Mouse (Mus musculus): Measurements from ENCODE around the gene 1810062G17Rik. TPM values are rescaled to one million over a fixed set of nuclear protein-coding genes. Genes with fewer than 3 reads are reported as not detected.

1810062G17Rik gene
- total RNA-seq, 2 experiments from 2014 or later: 0.40 TPM; not detected in 1

DNA sequence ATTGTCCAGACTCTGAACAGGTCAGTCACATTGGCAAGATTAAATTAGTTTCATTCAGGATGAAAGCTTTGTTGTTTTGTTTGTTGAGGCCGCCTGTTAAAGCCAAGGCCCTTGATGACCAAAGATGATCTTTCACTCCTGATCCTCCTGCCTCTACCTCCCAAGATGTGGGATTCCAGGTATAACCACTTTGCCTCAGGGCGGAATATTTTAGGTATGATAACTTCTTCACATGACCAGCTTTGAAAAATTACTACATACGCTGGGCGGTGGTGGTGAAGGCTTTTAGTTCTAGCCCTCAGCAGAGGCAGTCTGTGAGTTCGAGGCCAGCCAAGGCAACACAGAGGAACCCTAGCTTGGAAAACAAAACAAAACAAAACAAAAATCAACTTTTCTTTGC, 1.3 kb upstream of the 1810062G17Rik start:
- intact Hi-C loops (cut with DNase I): no loop called here
- DNase-seq (ENCODE audit: low spot score in 2 of 2): no peak

DNA sequence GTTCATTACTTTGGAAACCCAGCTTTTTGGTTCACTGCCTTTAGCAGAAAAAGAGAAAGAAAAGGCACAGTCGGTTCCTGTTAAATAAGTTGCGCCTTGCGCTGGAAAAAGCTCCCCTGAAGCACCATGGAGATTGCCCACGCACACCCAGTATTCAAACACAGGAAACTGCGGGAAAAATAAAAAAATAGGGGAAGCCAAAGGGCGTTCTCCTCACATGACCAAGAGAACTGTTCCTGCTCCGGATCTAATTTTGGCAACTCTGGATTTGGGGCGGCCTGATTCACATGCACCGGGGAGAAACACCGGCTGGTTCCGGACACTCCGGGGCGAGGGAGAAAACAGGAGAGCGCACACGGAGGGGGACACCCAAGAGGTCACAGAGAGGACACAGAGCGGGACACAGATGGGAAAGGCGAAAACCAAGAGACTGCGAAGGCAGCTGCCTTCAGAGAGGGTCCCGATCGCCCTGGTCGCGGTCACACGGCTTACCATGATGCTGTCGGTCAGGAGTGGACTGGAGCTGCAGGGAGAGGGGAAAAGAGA, 726 bp upstream of the 1810062G17Rik start:
- intact Hi-C loops (cut with DNase I): no loop called here
- DNase-seq (ENCODE audit: low spot score in 2 of 2): peak; percentile 53 to 62

DNA sequence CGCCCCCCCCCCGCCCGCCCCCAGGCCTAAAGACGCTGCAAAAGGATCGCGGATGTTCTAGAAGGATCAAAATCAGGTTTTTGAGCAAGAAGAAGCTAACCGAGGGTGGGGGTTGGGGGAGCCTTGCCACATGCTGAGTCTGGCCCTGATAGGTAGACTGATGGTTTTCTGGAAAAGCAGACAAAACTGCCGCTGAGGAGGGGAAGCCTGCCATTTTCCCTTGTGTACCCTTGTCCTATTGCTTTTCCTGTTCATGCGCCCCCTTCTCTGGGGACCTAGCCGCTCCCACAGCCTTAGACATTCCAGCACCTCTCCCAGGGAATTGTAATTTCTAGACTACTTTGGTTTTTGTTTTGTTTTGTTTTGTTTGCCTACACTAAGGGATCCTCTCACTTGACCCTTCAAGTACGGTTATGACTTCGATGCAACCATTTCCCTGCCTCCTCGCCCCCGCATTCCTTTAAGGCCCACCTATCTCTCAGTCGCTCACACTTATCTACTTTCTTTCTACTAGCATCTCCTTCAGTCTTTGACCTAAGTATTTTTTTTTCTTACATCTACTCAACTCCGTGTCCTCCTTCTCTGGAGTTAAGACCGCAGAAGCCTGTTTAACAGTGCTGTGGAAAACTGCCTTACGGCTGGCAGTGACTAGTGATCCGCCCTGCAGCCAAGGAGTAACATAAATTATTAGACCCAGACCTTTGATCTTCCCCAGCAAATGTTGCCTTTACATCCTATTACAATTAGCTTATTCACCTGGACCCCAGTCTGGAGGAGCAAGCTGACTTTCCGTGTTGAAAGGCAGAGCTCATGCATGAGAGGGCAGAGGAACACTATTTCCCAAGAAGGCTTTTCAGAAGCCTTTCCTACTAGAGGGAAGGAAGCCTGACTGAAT, 771 bp downstream of the 1810062G17Rik start:
- intact Hi-C loops (cut with DNase I): no loop called here

DNA sequence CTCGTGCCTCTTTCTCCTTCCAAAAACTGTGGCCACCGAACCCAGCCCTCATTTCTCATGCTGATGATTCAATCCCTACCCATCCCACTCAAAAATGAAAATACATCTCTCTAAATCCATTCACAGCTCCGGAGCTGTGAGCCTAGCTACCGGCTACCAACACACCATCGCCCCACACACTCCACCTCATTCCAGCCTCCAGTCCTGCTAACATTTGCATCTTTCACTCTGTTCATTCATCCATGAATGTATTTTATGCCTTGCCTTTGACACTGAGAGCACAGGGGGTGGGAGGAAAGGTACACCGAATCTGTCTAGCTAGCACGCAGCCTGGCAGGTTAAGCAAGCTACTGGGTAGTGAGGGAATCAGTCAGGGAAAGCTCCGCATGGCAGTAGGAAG, 3.0 kb downstream of the 1810062G17Rik start:
- intact Hi-C loops (cut with DNase I): no loop called here
- DNase-seq (ENCODE audit: low spot score in 2 of 2): peak in 1 of 2 experiments; percentile 30

More for the DNA sequence above, 771 bp downstream of the 1810062G17Rik start:
- DNase-seq (ENCODE audit: low spot score in 2 of 2): no peak

DNA sequence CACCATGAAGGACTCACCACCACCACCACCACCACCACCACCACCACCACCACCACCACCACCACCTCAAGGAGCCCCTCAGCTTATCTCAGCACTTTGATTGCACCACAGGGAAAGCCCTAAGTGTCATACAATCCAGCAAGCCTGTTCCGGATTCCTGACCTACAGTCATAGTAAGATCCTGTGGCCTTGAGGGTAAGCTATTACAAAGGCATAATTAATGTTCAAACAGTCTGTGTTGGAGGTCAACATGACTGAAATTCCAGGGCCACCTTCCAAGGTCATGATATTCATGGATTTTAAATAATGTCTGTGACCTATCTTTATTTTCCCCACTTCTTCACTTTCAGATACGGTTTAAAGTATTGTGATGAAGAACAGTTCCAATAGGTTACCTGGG, 4.7 kb downstream of the 1810062G17Rik start:
- intact Hi-C loops (cut with DNase I): no loop called here
- no peak for DNase-seq (ENCODE audit: low spot score in 2 of 2)

DNA sequence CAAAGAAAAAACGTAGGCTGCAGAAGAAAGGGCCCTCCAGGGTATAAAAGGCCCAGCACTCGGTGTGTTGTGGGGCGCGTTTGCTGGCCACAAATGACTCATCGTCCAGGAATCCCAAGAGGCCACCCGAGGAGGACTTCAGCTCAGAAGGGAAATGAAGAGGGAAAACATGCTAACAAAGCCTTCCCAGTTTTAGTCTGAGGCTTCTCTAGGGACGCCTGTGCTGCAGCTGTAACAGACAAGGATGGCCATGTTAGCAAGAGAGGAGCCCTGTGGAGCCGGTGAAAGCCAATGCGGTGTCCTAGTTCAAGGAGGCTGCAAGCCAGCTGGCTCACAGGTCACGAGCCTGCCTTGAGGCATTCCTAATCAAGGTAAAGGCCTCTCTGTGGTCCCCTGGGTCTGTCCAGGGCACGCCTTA, 6.0 kb downstream of the 1810062G17Rik start:
- peak in 1 of 2 experiments; percentile 25 for DNase-seq (ENCODE audit: low spot score in 2 of 2)
- intact Hi-C loops (cut with DNase I): no loop called here

DNA sequence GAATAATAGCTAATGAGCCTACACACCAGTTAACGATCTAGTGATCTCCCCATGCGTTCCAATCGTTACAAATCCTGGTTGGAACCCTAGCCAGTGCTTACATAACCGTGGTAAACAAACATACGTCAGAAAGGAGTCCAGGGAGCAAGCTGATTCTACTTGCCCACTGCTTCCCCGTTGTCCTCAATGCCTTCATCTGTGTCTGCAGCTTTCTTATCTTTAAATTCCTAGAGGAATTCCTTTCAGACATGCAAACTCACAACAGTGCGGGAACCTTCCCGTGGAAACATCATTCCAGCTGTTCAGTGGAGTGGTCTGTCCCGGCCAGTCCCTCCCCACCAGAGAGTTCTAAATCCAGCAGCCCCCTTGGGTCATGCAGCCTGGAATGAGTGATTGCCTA, 7.2 kb downstream of the 1810062G17Rik start:
- no peak for DNase-seq (ENCODE audit: low spot score in 2 of 2)
- intact Hi-C loops (cut with DNase I): no loop called here

DNA sequence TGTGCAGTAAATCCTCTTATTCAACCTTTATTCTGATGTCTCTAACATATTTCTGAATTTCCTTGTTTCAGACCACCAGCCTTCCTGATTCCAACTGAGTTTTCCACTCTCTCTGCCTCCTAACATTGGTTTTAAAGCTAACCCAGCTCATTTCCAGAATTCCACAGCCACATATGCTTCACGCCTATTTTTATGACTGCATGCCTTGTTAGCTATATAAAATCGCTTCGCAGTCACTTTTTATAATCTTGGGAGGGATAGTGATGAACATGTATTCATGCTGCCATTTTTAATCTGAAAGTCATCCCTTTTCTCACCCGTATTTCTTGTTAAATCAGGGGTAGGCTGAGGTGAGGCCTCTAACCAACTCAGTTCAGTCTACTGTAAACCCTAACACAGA, 8.6 kb downstream of the 1810062G17Rik start:
- DNase-seq (ENCODE audit: low spot score in 2 of 2): no peak

DNA sequence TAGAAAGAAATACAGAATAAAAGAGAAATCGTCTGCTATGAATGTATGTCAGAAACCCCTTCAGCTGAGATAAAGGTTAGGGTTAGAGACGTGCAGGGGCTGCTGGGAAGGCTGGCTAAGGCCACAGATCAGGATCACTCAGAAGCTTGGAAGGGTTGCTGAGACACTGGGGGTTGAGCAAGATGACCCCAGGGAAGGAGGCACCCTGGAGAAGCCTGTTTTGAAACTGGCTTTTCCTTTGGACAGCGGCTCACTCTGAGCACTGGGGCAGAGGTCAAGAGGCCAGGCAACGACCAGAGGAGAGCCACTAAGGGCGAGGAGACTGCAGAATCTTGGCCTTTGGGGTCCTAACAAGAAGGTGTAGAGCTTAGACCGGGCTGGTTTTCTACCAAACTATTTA, 10.4 kb downstream of the 1810062G17Rik start:
- intact Hi-C loops (cut with DNase I): no loop called here
- no peak for DNase-seq (ENCODE audit: low spot score in 2 of 2)

More for the DNA sequence above, 8.6 kb downstream of the 1810062G17Rik start:
- intact Hi-C loops (cut with DNase I): no loop called here

DNA sequence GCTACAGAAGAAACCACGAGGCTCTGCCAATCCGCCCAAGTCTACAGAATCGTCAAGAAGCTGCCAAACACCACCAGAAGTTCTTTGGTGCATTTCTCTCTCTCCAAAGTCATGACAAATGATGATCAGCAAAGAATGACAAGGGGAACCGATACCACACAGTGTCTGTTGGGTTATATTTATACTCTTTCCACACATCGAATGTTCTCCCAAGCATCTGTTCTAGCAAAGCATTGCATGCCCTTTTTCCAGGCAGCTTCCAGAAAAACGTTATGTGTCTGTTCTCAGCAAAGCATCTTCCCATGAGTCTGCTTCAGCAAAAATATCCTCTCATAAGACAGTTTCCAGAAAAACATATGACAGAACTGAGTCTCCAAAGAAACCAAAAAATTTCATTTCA, 11.1 kb downstream of the 1810062G17Rik start:
- intact Hi-C loops (cut with DNase I): no loop called here

DNA sequence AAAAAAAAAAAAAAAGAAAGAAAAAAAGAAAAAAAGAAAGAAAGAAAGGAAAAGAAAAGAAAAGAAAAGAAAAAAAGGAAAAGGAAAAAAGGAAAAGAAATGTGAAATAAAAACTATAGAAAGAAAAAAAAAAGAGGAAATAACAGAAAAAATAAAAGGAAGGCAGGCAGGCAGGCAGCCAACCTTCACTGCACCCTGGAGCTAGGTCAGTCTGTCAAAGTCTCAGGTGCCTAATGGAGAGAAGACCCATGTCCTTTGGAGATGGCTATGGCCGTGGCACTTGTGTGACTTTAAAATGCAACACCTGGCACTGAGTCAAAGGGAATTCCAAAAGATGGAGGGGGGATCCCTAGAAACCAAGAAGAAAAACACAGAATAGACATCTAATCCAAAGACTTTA, 12.6 kb downstream of the 1810062G17Rik start:
- intact Hi-C loops (cut with DNase I): no loop called here
- DNase-seq (ENCODE audit: low spot score in 2 of 2): no peak

More for the DNA sequence above, 11.1 kb downstream of the 1810062G17Rik start:
- no peak for DNase-seq (ENCODE audit: low spot score in 2 of 2)

DNA sequence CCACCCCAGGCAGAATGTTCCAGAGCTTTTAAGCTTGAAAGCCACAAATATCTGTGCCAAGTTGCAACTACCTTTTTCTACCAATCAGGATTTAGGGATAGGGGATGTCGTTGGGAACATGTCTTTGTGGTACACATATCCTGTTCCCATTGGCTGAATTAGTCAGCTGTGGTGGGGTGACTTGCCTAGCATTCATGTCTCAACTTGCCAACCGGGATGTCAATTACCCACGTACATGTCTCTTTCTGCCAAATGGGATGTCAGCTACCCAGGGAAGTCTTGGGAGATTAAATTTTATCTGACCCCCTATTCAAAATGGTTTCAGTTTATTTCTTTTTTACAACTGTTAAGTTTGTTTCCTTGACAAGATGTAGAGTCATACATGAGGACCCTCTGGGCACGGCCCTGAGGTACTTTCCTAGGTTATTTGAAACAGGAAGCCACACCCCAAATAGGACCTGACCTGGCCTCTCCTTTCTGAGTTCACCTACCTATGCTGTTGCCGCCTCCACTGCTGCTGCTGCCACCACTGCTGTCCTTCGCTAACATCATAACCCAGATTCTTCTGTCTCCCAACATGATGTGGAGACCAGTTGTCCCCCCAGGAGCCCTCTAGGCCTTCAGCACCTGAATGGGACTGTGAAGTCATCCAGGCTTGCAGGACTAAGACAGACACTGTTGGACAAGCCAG, 13.3 kb downstream of the 1810062G17Rik start:
- intact Hi-C loops (cut with DNase I): no loop called here

DNA sequence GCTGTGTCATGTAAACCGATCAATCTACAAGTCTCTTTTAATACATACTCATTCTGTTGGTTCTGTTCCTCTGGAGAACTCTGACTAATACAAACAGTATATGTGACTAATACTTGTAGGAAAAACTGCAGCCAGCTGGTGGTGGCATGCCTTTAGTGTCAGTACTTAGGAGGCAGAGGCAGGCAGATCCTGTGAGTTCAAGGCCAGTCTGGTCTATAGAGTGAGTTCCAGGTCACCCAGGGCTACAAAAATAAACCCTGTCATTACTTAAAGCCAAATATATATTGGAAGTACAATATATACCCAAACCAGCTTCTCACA, 13.8 kb downstream of the 1810062G17Rik start:
- intact Hi-C loops (cut with DNase I): no loop called here
- no peak for DNase-seq (ENCODE audit: low spot score in 2 of 2)

More for the DNA sequence above, 13.3 kb downstream of the 1810062G17Rik start:
- DNase-seq (ENCODE audit: low spot score in 2 of 2): no peak

DNA sequence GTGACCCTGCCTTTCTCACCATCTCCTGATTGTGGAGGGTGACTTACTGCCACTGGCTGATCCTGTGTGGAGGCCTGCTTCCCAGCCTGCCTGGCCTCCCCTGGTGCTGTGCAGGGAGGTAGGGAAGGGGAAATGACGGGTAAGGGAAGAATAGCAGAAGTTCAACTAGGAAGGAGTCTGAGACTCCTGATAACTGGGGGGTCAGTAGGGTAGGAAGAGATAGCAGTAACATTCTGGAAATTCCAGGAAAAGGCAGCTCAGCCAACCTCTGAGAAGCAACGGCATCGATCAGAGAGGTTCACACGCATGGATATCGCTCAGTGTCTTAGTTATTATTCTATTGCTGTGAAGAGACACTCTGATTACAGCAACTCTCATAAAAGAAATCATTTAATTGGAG, 15.8 kb downstream of the 1810062G17Rik start:
- no peak for DNase-seq (ENCODE audit: low spot score in 2 of 2)
- intact Hi-C loops (cut with DNase I): no loop called here

DNA sequence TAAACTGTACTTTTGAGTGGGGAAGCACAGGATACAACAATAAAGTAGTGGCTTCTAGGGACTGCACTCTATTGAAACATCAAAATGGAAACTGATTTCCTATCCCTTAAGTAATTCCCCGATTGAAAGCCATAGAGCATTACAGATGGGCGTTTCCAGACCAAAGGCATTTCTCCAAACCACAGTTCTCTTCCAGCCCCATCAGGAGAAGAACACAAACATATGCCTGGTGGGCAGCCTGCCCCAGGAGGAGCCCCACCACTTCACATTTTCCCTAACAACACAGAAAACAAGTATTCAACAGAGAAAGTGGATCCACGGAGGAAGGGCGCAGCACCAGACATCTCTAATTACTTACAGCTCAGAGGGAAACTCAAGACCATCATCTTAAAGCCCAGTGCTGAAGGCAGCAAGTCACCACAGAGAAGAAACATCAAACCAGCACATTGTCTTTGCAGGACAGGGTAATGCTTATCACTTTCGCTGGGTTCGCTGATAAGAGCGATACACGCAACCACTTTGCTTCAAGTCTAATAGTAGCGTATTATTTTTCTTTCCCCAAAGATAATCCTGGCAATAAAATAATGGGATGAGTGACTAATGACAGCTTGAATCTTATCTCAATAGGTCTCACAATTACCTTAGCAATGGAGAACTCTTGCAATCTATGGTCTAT, 17.1 kb downstream of the 1810062G17Rik start:
- intact Hi-C loops (cut with DNase I): no loop called here
- DNase-seq (ENCODE audit: low spot score in 2 of 2): no peak

DNA sequence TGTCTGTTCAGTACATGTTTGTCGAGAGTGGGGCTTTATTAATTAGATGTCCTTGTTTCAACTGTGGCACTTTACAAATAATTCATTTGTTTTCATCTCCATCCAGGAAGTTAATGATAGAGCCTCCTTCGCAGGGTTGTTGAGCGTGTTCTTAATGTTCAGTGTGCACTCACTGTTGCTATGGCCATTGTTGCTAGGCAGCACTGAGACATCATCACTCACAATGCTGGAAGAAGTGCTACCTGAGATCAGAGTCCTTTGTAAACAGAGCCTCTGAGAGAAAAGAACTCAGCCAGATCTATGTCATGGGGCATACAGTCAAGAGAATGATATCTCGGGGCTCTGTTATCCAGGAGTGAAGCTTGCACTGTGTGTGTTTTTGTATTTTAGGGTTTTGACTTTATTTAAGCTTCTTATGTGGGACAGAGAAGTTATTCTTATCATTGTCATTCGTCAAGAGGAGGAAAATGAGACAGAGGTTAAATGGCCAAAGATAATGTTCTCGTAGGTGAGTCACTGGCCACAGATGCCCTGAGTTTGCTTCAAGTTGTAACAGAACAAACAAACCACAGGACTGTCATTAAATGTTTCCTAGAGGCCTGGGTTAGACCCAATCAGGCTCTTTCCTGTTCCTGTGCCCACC, 18.0 kb downstream of the 1810062G17Rik start:
- intact Hi-C loops (cut with DNase I): no loop called here
- DNase-seq (ENCODE audit: low spot score in 2 of 2): peak in 1 of 2 experiments; percentile 34

DNA sequence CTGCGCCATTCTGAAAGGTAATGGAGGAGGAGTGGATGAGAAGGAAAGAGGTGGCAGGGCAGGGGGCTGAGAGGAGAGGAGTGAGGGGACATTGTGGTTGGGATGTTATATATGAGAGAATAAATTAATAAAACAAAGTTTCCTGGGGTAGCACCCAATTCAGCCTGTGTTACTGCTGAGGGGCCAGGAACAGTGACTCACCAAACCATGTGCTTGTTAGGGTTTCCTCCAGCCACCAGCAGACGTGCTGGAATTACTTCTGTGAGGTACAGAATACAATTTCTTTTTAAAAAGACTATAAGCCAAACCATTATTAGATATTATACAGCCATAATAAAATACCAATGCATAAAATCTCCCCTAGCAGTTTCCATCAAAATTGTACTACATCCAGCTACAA, 18.9 kb downstream of the 1810062G17Rik start:
- intact Hi-C loops (cut with DNase I): loop anchor here (5.0 kb wide), 2 partner anchors 52 to 282 kb away; no protein-coding TSS in a partner anchor
- DNase-seq (ENCODE audit: low spot score in 2 of 2): no peak

DNA sequence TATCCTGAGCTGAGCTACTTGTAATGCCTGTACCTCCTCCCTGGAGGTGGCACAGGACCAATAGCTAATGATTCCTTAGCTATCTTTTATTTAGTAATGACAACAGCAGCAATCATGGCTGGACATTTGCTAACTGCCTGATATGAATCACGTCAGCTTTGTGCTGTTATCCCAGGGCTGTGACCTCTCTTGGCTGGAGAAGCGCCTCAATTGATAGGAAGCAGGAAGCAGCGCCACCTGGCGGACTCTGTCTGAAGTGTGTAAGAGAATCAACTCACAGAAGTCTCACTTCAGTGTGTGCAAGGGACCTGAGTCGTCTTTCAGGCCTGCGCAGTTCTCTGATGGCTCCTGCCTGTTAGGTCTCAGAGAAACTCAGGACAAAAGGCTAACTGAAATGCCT, 19.7 kb downstream of the 1810062G17Rik start:
- intact Hi-C loops (cut with DNase I): loop anchor here (5.0 kb wide), 2 partner anchors 53 to 283 kb away; no protein-coding TSS in a partner anchor
- peak; percentile 84 to 94 for DNase-seq (ENCODE audit: low spot score in 2 of 2)

DNA sequence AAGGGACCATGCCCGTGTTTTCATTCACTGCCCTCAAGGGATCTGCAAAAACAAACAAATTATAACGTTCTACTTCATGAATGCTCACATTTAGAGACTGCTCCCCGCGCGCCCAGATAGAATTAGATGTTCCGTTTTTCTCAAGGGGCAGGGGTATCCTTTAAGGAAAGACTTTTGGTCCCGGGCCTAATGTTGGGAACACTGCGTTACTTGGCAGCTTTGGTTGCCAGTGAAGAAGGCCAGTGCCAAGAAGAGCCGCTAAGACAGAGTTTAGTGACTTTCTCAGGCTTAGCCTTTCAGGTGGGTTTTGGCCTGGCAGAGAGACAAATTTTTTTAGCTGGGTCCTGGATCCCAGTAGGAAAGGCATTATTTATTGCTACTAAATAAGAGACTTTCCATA, 20.5 kb downstream of the 1810062G17Rik start:
- no peak for DNase-seq (ENCODE audit: low spot score in 2 of 2)
- intact Hi-C loops (cut with DNase I): loop anchor here (2.0 to 5.0 kb wide), 3 partner anchors 54 to 315 kb away; no protein-coding TSS in a partner anchor
